Mouse (Mus musculus) right cerebral cortex, adult 18-20 months (tissue): ENCODE data around the gene Suclg2.
"Not testable (repeated sequence)": the region's sequence is repeated elsewhere in the genome, so short reads cannot be mapped to it uniquely, and the experiment has no call there.

Experiments used
- DNase-seq: peaks from one replicate; pipeline ENCODE4 v3.0.0; 2022; ENCODE audit warnings: mixed read lengths

The Suclg2 gene

DNA sequence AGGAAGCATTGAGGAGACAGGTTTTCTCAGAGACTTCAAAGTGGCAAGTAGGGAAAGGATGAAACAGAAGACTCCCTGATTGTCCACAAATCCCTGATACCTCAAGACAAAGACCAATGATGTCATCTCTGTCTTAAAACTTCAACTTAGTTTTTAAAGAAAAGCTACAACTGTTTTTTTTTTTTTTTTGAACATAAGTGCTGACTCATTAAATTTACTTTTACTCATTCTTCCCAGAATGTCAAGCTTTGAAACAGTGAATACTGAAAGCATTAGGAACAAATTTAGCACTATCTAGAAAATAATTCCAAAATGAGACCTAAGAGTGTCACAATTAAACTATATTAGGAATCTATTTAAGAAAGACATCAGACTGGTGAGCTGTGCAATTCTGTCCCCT, 98.8 kb downstream of the Suclg2 start:
- no peak for DNase-seq

GRCm38 (mm10) chr6:95618434-95618833, 100.2 kb downstream of the Suclg2 start:
- DNase-seq, result no peak

DNA sequence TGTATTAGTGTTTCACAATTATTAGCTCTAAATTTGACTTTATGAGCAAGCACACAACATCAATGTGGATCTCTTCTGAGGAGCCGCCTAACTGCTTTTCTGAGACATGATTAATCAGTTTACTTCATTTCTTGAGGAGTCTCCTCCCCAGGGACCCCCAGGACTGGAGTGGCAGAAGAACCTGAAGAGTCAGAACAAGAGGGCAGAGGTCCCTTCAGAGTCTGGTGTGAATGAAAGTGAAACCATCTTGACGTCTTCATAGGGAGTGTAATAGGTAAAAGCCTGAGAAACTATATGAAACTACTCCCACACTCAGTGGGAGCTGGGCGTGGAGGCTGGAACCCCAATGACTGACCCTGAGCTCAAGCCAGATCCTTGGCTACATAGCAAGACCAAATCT, 105.4 kb downstream of the Suclg2 start:
- no peak for DNase-seq

GRCm38 (mm10) chr6:95612412-95613022, 106.1 kb downstream of the Suclg2 start:
- DNase-seq, result no peak

DNA sequence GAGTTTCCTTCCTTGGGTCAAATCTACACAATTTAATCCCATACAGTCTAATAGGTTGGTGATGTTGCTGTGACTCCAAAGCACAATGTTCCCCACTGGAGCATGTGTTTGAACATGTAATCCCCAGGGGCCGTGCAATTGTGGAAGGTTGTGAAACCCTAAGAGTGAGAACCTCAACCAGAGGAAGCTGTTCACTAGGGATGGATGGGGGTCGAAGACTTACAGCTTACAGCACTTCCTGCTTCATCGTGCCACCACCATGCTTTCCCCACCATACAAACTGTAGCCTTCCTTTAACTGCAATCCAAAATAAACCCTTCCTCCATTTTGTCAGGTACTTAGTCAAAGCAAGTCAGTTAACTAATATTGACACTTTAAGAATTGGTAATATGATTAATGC, 107.5 kb downstream of the Suclg2 start:
- DNase-seq, result no peak

GRCm38 (mm10) chr6:95608123-95608522, 110.5 kb downstream of the Suclg2 start:
- DNase-seq, result no peak

GRCm38 (mm10) chr6:95600731-95601130, 117.9 kb downstream of the Suclg2 start:
- not testable (repeated sequence) for DNase-seq

DNA sequence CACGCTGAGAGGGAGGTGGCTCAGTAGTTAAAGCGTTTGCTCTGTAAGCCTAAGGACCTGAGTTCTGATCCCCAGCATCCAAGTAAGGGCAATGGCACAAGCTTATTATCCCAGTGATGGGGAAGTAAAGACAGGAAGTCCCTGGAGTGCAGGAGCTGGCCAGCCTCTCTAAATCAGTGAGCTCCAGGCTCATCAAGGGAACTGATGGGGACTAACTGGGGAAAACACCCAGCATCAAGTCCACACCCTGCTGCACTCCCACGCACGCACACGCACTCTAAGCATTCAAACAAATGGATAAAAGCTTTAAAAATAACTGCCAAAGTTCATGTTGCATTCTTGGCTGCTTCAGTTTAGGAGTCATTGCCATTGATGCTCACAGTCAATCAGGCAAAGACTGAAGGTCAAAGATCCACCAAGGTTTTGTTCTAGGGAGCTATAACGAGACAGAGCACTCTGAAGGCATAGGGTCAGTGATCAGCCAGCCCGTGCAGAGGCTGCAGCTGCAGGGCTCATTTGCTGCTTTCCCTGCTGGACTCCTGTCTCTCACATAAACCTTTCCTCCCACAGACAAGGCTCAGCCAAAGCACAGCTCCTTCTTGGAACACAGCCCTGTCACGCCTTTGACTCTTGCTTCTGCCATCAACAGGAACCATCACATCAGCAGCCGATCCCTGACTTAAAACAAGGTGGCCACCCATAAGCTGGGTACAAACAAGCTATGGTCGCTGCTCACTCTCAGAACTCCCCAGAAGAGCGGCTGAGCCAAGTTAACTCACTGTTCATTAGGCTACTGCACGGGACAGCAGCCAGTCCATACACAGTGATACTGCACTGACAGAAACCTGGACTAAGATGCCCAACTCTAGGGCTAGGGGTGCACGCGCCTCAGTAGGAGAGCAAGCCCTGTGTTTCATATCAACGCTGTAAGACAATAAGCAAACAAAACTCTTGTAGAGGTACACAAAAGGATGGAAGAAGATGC, 121.5 kb downstream of the Suclg2 start:
- DNase-seq, result no peak

- DNase-seq, result no peak
Measured at GRCm38 (mm10) chr6:95595852-95596251, 122.7 kb downstream of the Suclg2 start.

GRCm38 (mm10) chr6:95594239-95594638, 124.4 kb downstream of the Suclg2 start:
- DNase-seq, result no peak

GRCm38 (mm10) chr6:95592396-95592795, 126.2 kb downstream of the Suclg2 start:
- DNase-seq, result no peak

- DNase-seq, result no peak
Measured at GRCm38 (mm10) chr6:95590463-95590862, 128.1 kb downstream of the Suclg2 start.

DNA sequence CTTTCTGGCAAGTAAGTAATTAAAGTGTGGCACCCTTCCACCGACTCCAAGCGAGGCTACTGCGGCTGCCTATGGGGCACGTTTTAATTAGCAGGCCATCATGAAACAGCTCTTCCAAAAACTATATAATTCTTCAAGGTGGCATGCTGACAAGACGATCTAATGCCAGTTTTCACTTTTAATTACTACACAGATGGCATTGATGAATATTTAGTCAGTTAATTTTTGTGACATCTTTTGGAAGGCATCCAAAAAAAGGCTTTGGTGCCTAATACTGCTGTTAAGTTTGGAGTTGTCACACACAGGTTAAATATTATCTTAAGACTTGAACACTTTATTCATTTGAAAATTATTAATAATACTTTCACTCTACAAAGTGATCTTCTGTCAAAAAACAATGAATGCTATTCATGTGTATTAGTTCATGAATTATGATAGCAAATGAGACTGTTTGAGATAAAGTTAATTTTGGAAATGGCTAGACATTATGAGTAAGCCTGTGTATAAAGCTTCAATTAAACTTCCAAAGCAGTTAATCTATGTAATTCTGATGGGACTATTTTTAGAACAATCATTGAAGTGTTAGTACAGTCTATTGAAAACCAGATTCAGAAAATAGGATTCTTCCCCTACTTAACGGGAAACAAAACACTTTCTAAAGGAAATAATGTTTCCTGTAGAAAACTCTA, 131.3 kb downstream of the Suclg2 start:
- no peak for DNase-seq

GRCm38 (mm10) chr6:95581893-95582292, 136.7 kb downstream of the Suclg2 start:
- DNase-seq, result no peak

DNA sequence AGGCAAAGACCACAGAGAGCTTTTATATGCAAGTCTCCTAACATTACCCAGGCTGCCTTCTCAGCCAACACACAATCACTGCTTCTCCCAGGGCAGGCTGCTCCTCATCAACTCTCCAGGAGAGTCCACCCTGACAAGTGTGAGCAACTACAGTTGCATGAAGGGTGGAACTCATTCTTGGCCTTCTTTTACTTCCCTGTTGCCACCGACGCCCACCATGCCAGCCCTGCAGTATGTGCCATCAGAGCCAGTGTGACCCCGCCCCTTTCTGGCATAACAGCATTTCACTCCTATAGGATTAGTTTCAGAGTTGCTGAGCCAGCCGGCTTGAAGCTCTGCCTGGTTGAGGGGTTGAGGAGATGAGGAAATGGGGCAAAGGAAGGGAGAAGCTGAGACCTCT, 138.8 kb downstream of the Suclg2 start:
- no peak for DNase-seq

DNA sequence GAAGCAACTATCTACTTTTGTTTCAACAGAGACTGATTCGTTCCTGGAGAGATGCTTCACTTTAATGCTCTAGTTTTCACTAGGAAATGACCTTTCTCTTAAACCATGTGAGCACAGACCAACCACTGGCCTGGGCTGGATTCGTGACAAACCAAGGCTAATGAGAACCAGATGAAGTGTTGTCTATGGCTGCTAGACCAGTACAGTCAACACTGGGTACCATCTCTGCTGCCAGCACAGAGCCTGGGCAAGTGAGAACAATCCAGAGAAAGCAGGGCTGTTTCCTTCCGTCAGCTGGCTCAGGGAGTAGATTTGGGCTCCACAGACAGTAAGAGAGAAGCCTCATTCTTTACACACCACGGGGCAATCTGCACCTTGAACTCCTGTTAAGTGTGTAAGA, 143.1 kb downstream of the Suclg2 start:
- no peak for DNase-seq

- no peak for DNase-seq
Measured at GRCm38 (mm10) chr6:95574867-95575266, 143.7 kb downstream of the Suclg2 start.

GRCm38 (mm10) chr6:95574389-95574788, 144.2 kb downstream of the Suclg2 start:
- no peak for DNase-seq

DNA sequence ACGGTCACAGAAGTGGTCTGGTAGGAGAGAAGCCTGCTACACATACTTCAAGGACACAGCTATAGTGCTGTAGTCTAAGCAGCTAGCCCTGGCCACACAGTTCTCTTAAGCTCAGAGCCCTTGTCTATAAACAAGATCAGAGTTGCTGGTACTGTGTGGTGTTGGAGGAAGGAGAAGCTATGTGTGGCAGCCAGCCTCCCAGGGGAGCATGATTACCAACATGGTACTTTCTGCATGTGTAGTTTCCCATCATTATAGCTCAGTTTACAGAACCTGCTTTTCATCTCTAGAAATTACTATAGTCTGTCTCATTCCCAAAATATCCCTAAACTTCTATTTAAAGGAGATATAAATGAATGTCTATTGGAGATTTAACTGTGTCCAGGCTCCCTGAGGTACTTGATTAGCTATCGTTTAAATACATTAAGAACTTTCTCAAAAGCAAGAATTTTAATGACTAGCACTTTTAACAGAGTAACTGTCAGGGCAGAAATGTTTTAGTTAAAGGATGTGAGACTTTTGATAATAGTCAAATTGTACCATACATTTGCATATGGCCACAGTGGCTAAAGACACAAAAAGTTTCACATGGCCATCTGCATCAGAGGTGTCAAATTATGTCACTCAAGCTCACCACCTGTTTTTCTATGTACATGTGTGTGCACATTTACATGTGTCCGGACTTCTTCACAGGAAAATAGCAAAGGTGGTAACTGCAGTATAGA, 145.4 kb downstream of the Suclg2 start:
- DNase-seq, result no peak

GRCm38 (mm10) chr6:95571620-95572019, 147.0 kb downstream of the Suclg2 start:
- DNase-seq, result no peak

DNA sequence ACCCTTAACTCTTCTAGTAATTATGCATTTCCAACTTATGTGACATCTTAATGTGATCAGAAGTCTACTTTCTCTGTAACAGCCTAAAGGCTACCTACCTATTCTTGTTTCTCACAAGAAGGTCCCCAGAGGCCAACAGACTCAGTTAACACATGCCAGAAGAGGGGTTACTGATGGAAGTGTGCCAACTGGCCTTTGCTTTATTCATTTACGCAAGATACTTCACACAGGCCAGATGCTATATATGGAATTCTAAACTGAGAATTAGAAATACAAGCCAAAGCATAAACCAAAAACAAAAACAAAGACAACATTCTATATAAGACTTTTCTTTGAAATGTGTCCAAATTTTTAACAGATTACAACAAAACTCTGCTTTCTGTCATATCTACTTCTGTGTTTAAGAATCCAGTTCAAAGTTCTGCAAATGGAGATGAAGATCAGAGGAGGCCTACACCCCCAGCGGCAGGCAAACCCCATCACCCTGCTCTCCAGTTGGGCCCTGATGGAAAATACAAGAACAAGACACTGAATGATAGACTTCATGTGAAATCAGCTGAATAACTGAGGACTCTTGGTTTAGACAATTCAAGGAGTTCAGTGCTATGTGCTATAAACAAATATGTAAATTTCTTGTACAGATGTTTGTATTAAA, 155.1 kb downstream of the Suclg2 start:
- no peak for DNase-seq

- no peak for DNase-seq
Measured at GRCm38 (mm10) chr6:95556320-95556719, 162.3 kb downstream of the Suclg2 start.
